Mouse (Mus musculus): ENCODE data around the gene St5.

- TF ChIP-seq EP300 (IDR thresholded peaks at IDR 0.05; ENCODE audit: insufficient read depth, low read depth, low read length) (no peak), POLR2A (IDR thresholded peaks at IDR 0.05; ENCODE audit: insufficient read depth, low read depth, low read length) (no peak)
Observed at GRCm38 (mm10) chr7:109686585-109687128, 16.7 kb downstream of the St5 start.

Data from heart, adult 2 months (tissue).